Mouse (Mus musculus): ENCODE measurements around the gene Trdmt1.
A peak's percentile ranks its signal among the peaks of the same experiment; 100 is the strongest.

The Trdmt1 gene

GRCm38 (mm10) chr2:13556239-13556638, 11.8 kb upstream of the Trdmt1 start:
- no peak for DNase-seq

- no peak for DNase-seq
These were observed 9.5 kb upstream of the Trdmt1 start for GRCm38 (mm10) chr2:13553966-13554365.

GRCm38 (mm10) chr2:13548749-13549148, 4.3 kb upstream of the Trdmt1 start:
- no peak for DNase-seq

GRCm38 (mm10) chr2:13543519-13544124, 846 bp downstream of the Trdmt1 start:
- DNase-seq, result peak in 1 of 2 experiments; percentile 28

- DNase-seq, result no peak
These were observed 4.6 kb downstream of the Trdmt1 start for GRCm38 (mm10) chr2:13539860-13540259.

GRCm38 (mm10) chr2:13538704-13539377, 5.6 kb downstream of the Trdmt1 start:
- DNase-seq, result no peak

GRCm38 (mm10) chr2:13538258-13538657, 6.2 kb downstream of the Trdmt1 start:
- no peak for DNase-seq

GRCm38 (mm10) chr2:13537733-13538132, 6.7 kb downstream of the Trdmt1 start:
- peak in 1 of 2 experiments; percentile 64 for DNase-seq

GRCm38 (mm10) chr2:13536747-13537146, 7.7 kb downstream of the Trdmt1 start:
- DNase-seq, result peak in 1 of 2 experiments; percentile 23

- DNase-seq, result no peak
These were observed 13.8 kb downstream of the Trdmt1 start for GRCm38 (mm10) chr2:13530639-13531038.

- no peak for DNase-seq
These were observed 15.1 kb downstream of the Trdmt1 start for GRCm38 (mm10) chr2:13529253-13529933.

GRCm38 (mm10) chr2:13527531-13527930, 16.9 kb downstream of the Trdmt1 start:
- DNase-seq, result no peak

- no peak for DNase-seq
These were observed 17.3 kb downstream of the Trdmt1 start for GRCm38 (mm10) chr2:13527125-13527524.

- DNase-seq, result no peak
These were observed 18.3 kb downstream of the Trdmt1 start for GRCm38 (mm10) chr2:13526205-13526604.

GRCm38 (mm10) chr2:13523540-13524456, 20.7 kb downstream of the Trdmt1 start:
- DNase-seq, result peak; percentile 48 to 82

- DNase-seq, result no peak
These were observed 22.4 kb downstream of the Trdmt1 start for GRCm38 (mm10) chr2:13522106-13522505.

- DNase-seq, result no peak
These were observed 29.5 kb downstream of the Trdmt1 start for GRCm38 (mm10) chr2:13514949-13515348.

- no peak for DNase-seq
These were observed 41.8 kb downstream of the Trdmt1 start for GRCm38 (mm10) chr2:13502717-13503116.

GRCm38 (mm10) chr2:13501553-13501952, 42.9 kb downstream of the Trdmt1 start:
- DNase-seq, result no peak

- DNase-seq, result no peak
These were observed 44.0 kb downstream of the Trdmt1 start for GRCm38 (mm10) chr2:13500298-13500999.

- DNase-seq, result no peak
These were observed 45.3 kb downstream of the Trdmt1 start for GRCm38 (mm10) chr2:13499196-13499595.

- DNase-seq, result no peak
These were observed 48.4 kb downstream of the Trdmt1 start for GRCm38 (mm10) chr2:13496087-13496486.
